Mouse (Mus musculus): ENCODE data around the gene Podn. TPM values are rescaled to one million over a fixed set of nuclear protein-coding genes. Genes with fewer than 3 reads are reported as not detected.

Gene Podn
- polyA plus RNA-seq, 1 experiment from 2014 or later = 0.64 TPM

- Histone ChIP-seq H3K27ac (ENCODE audit: low read length) (peak overlapping the region; percentile 24; the same call in 1 of the 2 replicates), H3K9ac (ENCODE audit: low read length) (no peak overlapping the region), H3K36me3 (ENCODE audit: control insufficient read depth, insufficient read depth) (peaks cover 8% of the 10 kb centered on the region; the same call in 1 of the 2 replicates), H3K4me2 (ENCODE audit: low read depth, low read length) (no peak overlapping the region), H3K9me3 (replicated peaks; ENCODE audit: control insufficient read depth, low read length) (no peaks in the 10 kb centered on the region), H3K4me3 (ENCODE audit: low read length) (no peak overlapping the region), H3K4me1 (ENCODE audit: control insufficient read depth, insufficient read depth, low read length) (peaks cover 9% of the 10 kb centered on the region), H3K27me3 (ENCODE audit: control insufficient read depth, insufficient read depth, low read length) (no peaks in the 10 kb centered on the region)
- WGBS = 61% methylated on average over 19 of the region's 19 CpGs
- ATAC-seq (replicated peaks; ENCODE audit: extremely low read depth, insufficient read depth, low FRiP score) = peak; percentile 41; the same call in 1 of the 2 replicates
Observed at GRCm38 (mm10) chr4:108045136-108046107, 50.8 kb downstream of the Podn start.

- Histone ChIP-seq H3K4me2 (ENCODE audit: low read depth, low read length) (no peak overlapping the region), H3K4me3 (ENCODE audit: low read length) (no peak overlapping the region), H3K9ac (ENCODE audit: low read length) (no peak overlapping the region), H3K9me3 (replicated peaks; ENCODE audit: control insufficient read depth, low read length) (no peaks in the 10 kb centered on the region), H3K4me1 (ENCODE audit: control insufficient read depth, insufficient read depth, low read length) (peaks cover 4% of the 10 kb centered on the region; the same call in 1 of the 2 replicates), H3K27me3 (ENCODE audit: control insufficient read depth, insufficient read depth, low read length) (peaks cover 14% of the 10 kb centered on the region), H3K36me3 (ENCODE audit: control insufficient read depth, insufficient read depth) (no peaks in the 10 kb centered on the region), H3K27ac (ENCODE audit: low read length) (no peak overlapping the region)
- ATAC-seq (replicated peaks; ENCODE audit: extremely low read depth, insufficient read depth, low FRiP score) = no peak
- 80% methylated on average over 8 of the region's 8 CpGs for WGBS
Observed at GRCm38 (mm10) chr4:108037027-108037426, 59.2 kb downstream of the Podn start.

- Histone ChIP-seq H3K4me1 (ENCODE audit: control insufficient read depth, insufficient read depth, low read length) (peaks cover 7% of the 10 kb centered on the region; the same call in 1 of the 2 replicates), H3K4me2 (ENCODE audit: low read depth, low read length) (no peak overlapping the region), H3K9ac (ENCODE audit: low read length) (no peak overlapping the region), H3K9me3 (replicated peaks; ENCODE audit: control insufficient read depth, low read length) (no peaks in the 10 kb centered on the region), H3K27me3 (ENCODE audit: control insufficient read depth, insufficient read depth, low read length) (peaks cover 37% of the 10 kb centered on the region), H3K4me3 (ENCODE audit: low read length) (no peak overlapping the region), H3K36me3 (ENCODE audit: control insufficient read depth, insufficient read depth) (no peaks in the 10 kb centered on the region), H3K27ac (ENCODE audit: low read length) (no peak overlapping the region)
- ATAC-seq (replicated peaks; ENCODE audit: extremely low read depth, insufficient read depth, low FRiP score) = no peak
- whole genome bisulfite sequencing = 83% methylated on average over 8 of the region's 8 CpGs
Observed at GRCm38 (mm10) chr4:108033041-108033764, 63.0 kb downstream of the Podn start.

GRCm38 (mm10) chr4:108032352-108032849, 63.8 kb downstream of the Podn start:
- Histone ChIP-seq H3K36me3 (ENCODE audit: control insufficient read depth, insufficient read depth) (no peaks in the 10 kb centered on the region), H3K4me1 (ENCODE audit: control insufficient read depth, insufficient read depth, low read length) (peaks cover 7% of the 10 kb centered on the region; the same call in 1 of the 2 replicates), H3K27me3 (ENCODE audit: control insufficient read depth, insufficient read depth, low read length) (peaks cover 37% of the 10 kb centered on the region), H3K27ac (ENCODE audit: low read length) (no peak overlapping the region), H3K9ac (ENCODE audit: low read length) (peak overlapping the region; percentile 70), H3K4me3 (ENCODE audit: low read length) (peak overlapping the region; percentile 62), H3K4me2 (ENCODE audit: low read depth, low read length) (peak overlapping the region; percentile 99), H3K9me3 (replicated peaks; ENCODE audit: control insufficient read depth, low read length) (no peaks in the 10 kb centered on the region)
- whole genome bisulfite sequencing = 52% methylated on average over 11 of the region's 11 CpGs
- 0 out of 2 replicates have a peak, but pooled peaks have one; percentile 19 for ATAC-seq (replicated peaks; ENCODE audit: extremely low read depth, insufficient read depth, low FRiP score)

- Histone ChIP-seq H3K27ac (ENCODE audit: low read length) (no peak overlapping the region), H3K9me3 (replicated peaks; ENCODE audit: control insufficient read depth, low read length) (no peaks in the 10 kb centered on the region), H3K9ac (ENCODE audit: low read length) (peak overlapping the region; percentile 70), H3K4me1 (ENCODE audit: control insufficient read depth, insufficient read depth, low read length) (peaks cover 7% of the 10 kb centered on the region; the same call in 1 of the 2 replicates), H3K36me3 (ENCODE audit: control insufficient read depth, insufficient read depth) (no peaks in the 10 kb centered on the region), H3K4me3 (ENCODE audit: low read length) (peak overlapping the region; percentile 62), H3K4me2 (ENCODE audit: low read depth, low read length) (peak overlapping the region; percentile 99), H3K27me3 (ENCODE audit: control insufficient read depth, insufficient read depth, low read length) (peaks cover 37% of the 10 kb centered on the region)
- WGBS = under 1% methylated on average over 82 of the region's 86 CpGs
- 0 out of 2 replicates have a peak, but pooled peaks have one; percentile 21 for ATAC-seq (replicated peaks; ENCODE audit: extremely low read depth, insufficient read depth, low FRiP score)
Observed at GRCm38 (mm10) chr4:108031502-108032351, 64.5 kb downstream of the Podn start.

GRCm38 (mm10) chr4:108030888-108031501, 65.2 kb downstream of the Podn start:
- Histone ChIP-seq H3K4me1 (ENCODE audit: control insufficient read depth, insufficient read depth, low read length) (peaks cover 7% of the 10 kb centered on the region; the same call in 1 of the 2 replicates), H3K27ac (ENCODE audit: low read length) (no peak overlapping the region), H3K9ac (ENCODE audit: low read length) (peak overlapping the region; percentile 70), H3K4me2 (ENCODE audit: low read depth, low read length) (peak overlapping the region; percentile 99), H3K9me3 (replicated peaks; ENCODE audit: control insufficient read depth, low read length) (no peaks in the 10 kb centered on the region), H3K36me3 (ENCODE audit: control insufficient read depth, insufficient read depth) (no peaks in the 10 kb centered on the region), H3K4me3 (ENCODE audit: low read length) (peak overlapping the region; percentile 62), H3K27me3 (ENCODE audit: control insufficient read depth, insufficient read depth, low read length) (peaks cover 37% of the 10 kb centered on the region)
- ATAC-seq (replicated peaks; ENCODE audit: extremely low read depth, insufficient read depth, low FRiP score) = no peak
- WGBS = 9% methylated on average over 22 of the region's 22 CpGs

GRCm38 (mm10) chr4:108026193-108026592, 70.1 kb downstream of the Podn start:
- Histone ChIP-seq H3K27me3 (ENCODE audit: control insufficient read depth, insufficient read depth, low read length) (peaks cover 16% of the 10 kb centered on the region), H3K9ac (ENCODE audit: low read length) (no peak overlapping the region), H3K27ac (ENCODE audit: low read length) (no peak overlapping the region), H3K4me3 (ENCODE audit: low read length) (no peak overlapping the region), H3K36me3 (ENCODE audit: control insufficient read depth, insufficient read depth) (no peaks in the 10 kb centered on the region), H3K4me2 (ENCODE audit: low read depth, low read length) (no peak overlapping the region), H3K9me3 (replicated peaks; ENCODE audit: control insufficient read depth, low read length) (no peaks in the 10 kb centered on the region), H3K4me1 (ENCODE audit: control insufficient read depth, insufficient read depth, low read length) (0 out of 2 replicates have a peak, but pooled peaks cover 1% of the 10 kb centered on the region)
- ATAC-seq (replicated peaks; ENCODE audit: extremely low read depth, insufficient read depth, low FRiP score) = no peak
- WGBS = 39% methylated on average over 3 of the region's 3 CpGs

GRCm38 (mm10) chr4:108025269-108025668, 71.0 kb downstream of the Podn start:
- no peak for ATAC-seq (replicated peaks; ENCODE audit: extremely low read depth, insufficient read depth, low FRiP score)
- no peaks in the 10 kb centered on the region for H3K36me3 ChIP-seq (ENCODE audit: control insufficient read depth, insufficient read depth)
- WGBS = 10% methylated on average over 10 of the region's 10 CpGs
- 0 out of 2 replicates have a peak, but pooled peaks cover 5% of the 10 kb centered on the region for H3K9me3 ChIP-seq (replicated peaks; ENCODE audit: control insufficient read depth, low read length)
- H3K4me3 ChIP-seq (ENCODE audit: low read length) = no peak overlapping the region
- H3K27me3 ChIP-seq (ENCODE audit: control insufficient read depth, insufficient read depth, low read length) = peaks cover 6% of the 10 kb centered on the region
- H3K27ac ChIP-seq (ENCODE audit: low read length) = no peak overlapping the region
- H3K4me1 ChIP-seq (ENCODE audit: control insufficient read depth, insufficient read depth, low read length) = no peaks in the 10 kb centered on the region
- H3K4me2 ChIP-seq (ENCODE audit: low read depth, low read length) = peak overlapping the region; percentile 40; the same call in 1 of the 2 replicates
- H3K9ac ChIP-seq (ENCODE audit: low read length) = no peak overlapping the region

All from heart, embryonic 16.5 days (tissue).